Mouse (Mus musculus) forebrain, embryonic 16.5 days (tissue): ENCODE results near the gene Fahd1. TPM values are rescaled to one million over a fixed set of nuclear protein-coding genes. Genes with fewer than 3 reads are reported as not detected.
A peak's percentile ranks its signal among the peaks of the same experiment; 100 is the strongest.

ENCODE experiments used
- ATAC-seq: fragments of 200-750 bp; cut with Nextera tagmentation; 2 replicates; pipeline ENCODE4 v1.8.0; 2017; ENCODE audit warnings: mild to moderate bottlenecking, moderate library complexity
- H3K27ac ChIP-seq: fragments of 300-500 bp; sonication (generic); 2 replicates; pipeline ENCODE4 v1.5.1; 2014; ENCODE audit warnings: low read length, control low read depth
- H3K27me3 ChIP-seq: fragments of 300-500 bp; sonication (generic); replicated peaks from 2 replicates; pipeline ENCODE4 v1.6.1; 2014; ENCODE audit warnings: low read length; ENCODE audit not compliant: control insufficient read depth, insufficient read depth
- H3K36me3 ChIP-seq: fragments of 300-500 bp; sonication (generic); 2 replicates; pipeline ENCODE4 v1.6.1; 2014; ENCODE audit not compliant: control insufficient read depth, insufficient read depth
- H3K4me1 ChIP-seq: fragments of 300-500 bp; sonication (generic); replicated peaks from 2 replicates; pipeline ENCODE4 v1.6.1; 2014; ENCODE audit warnings: low read length; ENCODE audit not compliant: control insufficient read depth, insufficient read depth
- H3K4me2 ChIP-seq: fragments of 300-500 bp; sonication (generic); 2 replicates; pipeline ENCODE4 v1.6.1; 2014; ENCODE audit warnings: mild to moderate bottlenecking, low read length, control low read depth
- H3K4me3 ChIP-seq: fragments of 300-500 bp; sonication (generic); replicated peaks from 2 replicates; pipeline ENCODE4 v1.5.1; 2014; ENCODE audit warnings: mild to moderate bottlenecking, low read length, control low read depth
- H3K9ac ChIP-seq: fragments of 300-500 bp; sonication (generic); replicated peaks from 2 replicates; pipeline ENCODE4 v1.6.1; 2014; ENCODE audit warnings: low read depth, low read length, control low read depth
- H3K9me3 ChIP-seq: fragments of 300-500 bp; sonication (generic); 2 replicates; pipeline ENCODE4 v1.6.1; 2016; ENCODE audit warnings: low read length; ENCODE audit not compliant: control insufficient read depth
- WGBS: fragments of 180-500 bp; shearing (Covaris S2); extraction: QIAGEN DNeasy Blood & Tissue Kit; methylation state at CpG from one replicate; pipeline ENCODE4 v1.1.7; 2014; 5-methylcytosine and 5-hydroxymethylcytosine counted together
- polyA plus RNA-seq: library from polyadenylated mRNA; unstranded; fragments of >200 nt; fragmentation: Nextera tagmentation; extraction: Ambion mirVana; gene quantifications from 2 replicates; pipeline ENCODE4 v1.2.1, GENCODE M21; 2015

Fahd1 gene
- 14.4 and 17.8 TPM in 2 replicates for polyA plus RNA-seq

GRCm38 (mm10) chr17:24850065-24850772 is at the start of gene Fahd1:
Gene Fahd1, minus strand, starts transcription at chr17:24850364.
- Histone ChIP-seq H3K4me1 (peaks cover 17% of the 10 kb centered on the region), H3K27me3 (0 out of 2 replicates have a peak, but pooled peaks cover 4% of the 10 kb centered on the region), H3K9ac (peak within 1 kb of the TSS; percentile 74), H3K27ac (peak within 1 kb of the TSS; percentile 78), H3K4me2 (peak within 1 kb of the TSS; percentile 88), H3K4me3 (peak within 1 kb of the TSS; percentile 62), H3K9me3 (no peaks in the 10 kb centered on the region), H3K36me3 (no peaks in the 10 kb centered on the region)
- peak; percentile 100 for ATAC-seq
- under 1% methylated on average over 57 of the region's 58 CpGs for WGBS

- Histone ChIP-seq H3K9me3 (no peaks in the 10 kb centered on the region), H3K4me2 (no peak overlapping the region), H3K9ac (no peak overlapping the region), H3K4me3 (no peak overlapping the region), H3K27me3 (no peaks in the 10 kb centered on the region), H3K27ac (no peak overlapping the region), H3K4me1 (peaks cover 25% of the 10 kb centered on the region), H3K36me3 (peaks cover 35% of the 10 kb centered on the region)
- ATAC-seq = no peak
- WGBS = 77% methylated on average over 5 of the region's 5 CpGs
These were observed 49.0 kb upstream of the Fahd1 start for GRCm38 (mm10) chr17:24899153-24899552.

- Histone ChIP-seq H3K27me3 (no peaks in the 10 kb centered on the region), H3K4me1 (peaks cover 31% of the 10 kb centered on the region), H3K27ac (no peak overlapping the region), H3K4me3 (no peak overlapping the region), H3K4me2 (no peak overlapping the region), H3K9me3 (no peaks in the 10 kb centered on the region), H3K36me3 (peaks cover 30% of the 10 kb centered on the region), H3K9ac (no peak overlapping the region)
- 79% methylated on average over 4 of the region's 4 CpGs for WGBS
- no peak for ATAC-seq
These were observed 48.1 kb upstream of the Fahd1 start for GRCm38 (mm10) chr17:24898041-24898854.

GRCm38 (mm10) chr17:24897600-24897999 is 47.4 kb upstream of the Fahd1 start:
- no peak overlapping the region for H3K9ac ChIP-seq
- no peak for ATAC-seq
- H3K4me2 ChIP-seq = peak overlapping the region; percentile 92
- peaks cover 29% of the 10 kb centered on the region for H3K36me3 ChIP-seq
- H3K4me3 ChIP-seq = peak overlapping the region; percentile 87
- no peak overlapping the region for H3K27ac ChIP-seq
- no peaks in the 10 kb centered on the region for H3K9me3 ChIP-seq
- peaks cover 31% of the 10 kb centered on the region for H3K4me1 ChIP-seq
- no peaks in the 10 kb centered on the region for H3K27me3 ChIP-seq
- 77% methylated on average over 4 of the region's 4 CpGs for WGBS

GRCm38 (mm10) chr17:24896993-24897269 is 46.8 kb upstream of the Fahd1 start:
- Histone ChIP-seq H3K4me3 (peak overlapping the region; percentile 87), H3K4me2 (peak overlapping the region; percentile 92), H3K9me3 (no peaks in the 10 kb centered on the region), H3K4me1 (peaks cover 31% of the 10 kb centered on the region), H3K36me3 (peaks cover 25% of the 10 kb centered on the region), H3K27ac (peak overlapping the region; percentile 87), H3K9ac (peak overlapping the region; percentile 84), H3K27me3 (no peaks in the 10 kb centered on the region)
- ATAC-seq = no peak
- 29% methylated on average over 11 of the region's 11 CpGs for WGBS

- WGBS = under 1% methylated on average over 50 of the region's 50 CpGs
- Histone ChIP-seq H3K4me1 (peaks cover 31% of the 10 kb centered on the region), H3K36me3 (peaks cover 22% of the 10 kb centered on the region), H3K4me2 (peak within 1 kb of the TSS; percentile 92), H3K27me3 (no peaks in the 10 kb centered on the region), H3K27ac (peak within 1 kb of the TSS; percentile 87), H3K4me3 (peak within 1 kb of the TSS; percentile 87), H3K9me3 (no peaks in the 10 kb centered on the region), H3K9ac (peak within 1 kb of the TSS; percentile 84)
- peak; percentile 75 for ATAC-seq
These were observed 46.3 kb upstream of the Fahd1 start, which contains the start of gene Nme3 for GRCm38 (mm10) chr17:24896241-24896992. Gene Nme3, plus strand, starts transcription at chr17:24896500.

GRCm38 (mm10) chr17:24895571-24896240 is 45.5 kb upstream of the Fahd1 start:
- peaks cover 25% of the 10 kb centered on the region for H3K36me3 ChIP-seq
- no peaks in the 10 kb centered on the region for H3K9me3 ChIP-seq
- WGBS = 9% methylated on average over 23 of the region's 23 CpGs
- peaks cover 31% of the 10 kb centered on the region for H3K4me1 ChIP-seq
- no peaks in the 10 kb centered on the region for H3K27me3 ChIP-seq
- peak overlapping the region; percentile 87 for H3K4me3 ChIP-seq
- ATAC-seq = no peak
- peak overlapping the region; percentile 84 for H3K9ac ChIP-seq
- peak overlapping the region; percentile 92 for H3K4me2 ChIP-seq
- H3K27ac ChIP-seq = peak overlapping the region; percentile 77

- H3K9ac ChIP-seq = peak within 1 kb of the TSS; percentile 84
- H3K9me3 ChIP-seq = no peaks in the 10 kb centered on the region
- peak within 1 kb of the TSS; percentile 92 for H3K4me2 ChIP-seq
- under 1% methylated on average over 62 of the region's 62 CpGs for WGBS
- H3K27ac ChIP-seq = peak within 1 kb of the TSS; percentile 77
- peaks cover 28% of the 10 kb centered on the region for H3K36me3 ChIP-seq
- H3K4me1 ChIP-seq = peaks cover 31% of the 10 kb centered on the region
- H3K27me3 ChIP-seq = no peaks in the 10 kb centered on the region
- peak within 1 kb of the TSS; percentile 87 for H3K4me3 ChIP-seq
- peak; percentile 60 for ATAC-seq
These were observed 44.9 kb upstream of the Fahd1 start, which contains the start of the genes Eme2 and Mrps34 for GRCm38 (mm10) chr17:24894995-24895547. Gene Eme2, minus strand, starts transcription at chr17:24895087. Gene Mrps34, plus strand, starts transcription at chr17:24895116.
